Mouse (Mus musculus): ENCODE measurements around the gene Prkab1. TPM values are rescaled to one million over a fixed set of nuclear protein-coding genes. Genes with fewer than 3 reads are reported as not detected.

Gene Prkab1
- total and polyA plus RNA-seq, 3 experiments: 109 to 175 TPM; not detected in 1

DNA sequence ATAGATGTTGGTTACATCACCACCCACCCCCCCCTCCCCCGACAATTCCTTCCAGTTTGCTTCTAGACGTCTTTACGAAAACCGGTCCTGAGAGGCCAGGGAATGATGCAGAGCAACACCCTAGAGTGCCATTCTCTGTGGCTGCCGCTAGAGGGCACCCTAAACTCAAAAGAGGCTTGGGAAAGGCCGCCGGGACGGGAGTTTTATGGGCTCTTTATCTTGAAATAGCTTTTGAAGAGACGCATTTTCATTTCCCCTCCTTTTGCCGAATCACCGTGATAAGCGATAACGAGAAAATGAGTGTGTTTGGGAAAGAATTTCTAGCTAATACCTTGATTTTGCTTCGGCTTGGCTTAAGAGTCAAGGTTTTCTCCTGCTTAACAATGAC lies 6.9 kb upstream of the Prkab1 start (continued):
- no peak for TF ChIP-seq TBP (IDR thresholded peaks at IDR 0.05; ENCODE audit: low read depth, low read length)
- TF ChIP-seq CTCF (IDR thresholded peaks at IDR 0.05 in 2 of 3, conservative IDR thresholded peaks at IDR 0.05 in 1 of 3; ENCODE audit: control insufficient read depth in 1 of 3, insufficient read depth in 1 of 3, low read depth in 2 of 3, low read length in 3 of 3, poor library complexity in 1 of 3, severe bottlenecking in 1 of 3): peak; percentile 64 to 96 (median 92)
- TF ChIP-seq GABPA (IDR thresholded peaks at IDR 0.05; ENCODE audit: low read depth, low read length): peak; percentile 76
- TF ChIP-seq CHD1 (IDR thresholded peaks at IDR 0.05; ENCODE audit: low read depth, low read length): no peak
- TF ChIP-seq MAFK (IDR thresholded peaks at IDR 0.05; ENCODE audit: borderline replicate concordance, low read depth, low read length): peak; percentile 76; the same call in 1 of the 2 replicates
- TF ChIP-seq MEF2A (IDR thresholded peaks at IDR 0.05; ENCODE audit: extremely low read depth, insufficient replicate concordance, low read depth, low read length, poor library complexity, severe bottlenecking): no peak
- no peak for TF ChIP-seq NRF1 (IDR thresholded peaks at IDR 0.05; ENCODE audit: insufficient read depth, low read depth, low read length, poor library complexity, severe bottlenecking)
- no peak for TF ChIP-seq MAX (IDR thresholded peaks at IDR 0.05; ENCODE audit: low read length)
- TF ChIP-seq GATA1 (IDR thresholded peaks at IDR 0.05; ENCODE audit: low read depth, low read length): peak; percentile 96
- TF ChIP-seq ZC3H11A (IDR thresholded peaks at IDR 0.05; ENCODE audit: low read depth, low read length): peak; percentile 88
- peak; percentile 83 for TF ChIP-seq TCF12 (IDR thresholded peaks at IDR 0.05; ENCODE audit: low read depth, low read length)
- no peak for TF ChIP-seq UBTF (IDR thresholded peaks at IDR 0.05; ENCODE audit: borderline replicate concordance, insufficient read depth, low read depth, low read length)
- no peak for TF ChIP-seq POLR2A (IDR thresholded peaks at IDR 0.05; ENCODE audit: control insufficient read depth in 1 of 2, insufficient read depth in 1 of 2, low read depth in 1 of 2, low read length in 2 of 2, poor library complexity in 1 of 2)
- TF ChIP-seq TAL1 (IDR thresholded peaks at IDR 0.05; ENCODE audit: low read length): 0 out of 2 replicates have a peak, but pooled peaks have one; percentile 10
- peak; percentile 69 for TF ChIP-seq BHLHE40 (IDR thresholded peaks at IDR 0.05; ENCODE audit: borderline replicate concordance, low read depth, low read length)
- no peak for TF ChIP-seq ZMIZ1 (IDR thresholded peaks at IDR 0.05; ENCODE audit: low read depth, low read length)
- TF ChIP-seq ETS1 (IDR thresholded peaks at IDR 0.05; ENCODE audit: low read depth, low read length): peak; percentile 89
- TF ChIP-seq ZKSCAN1 (IDR thresholded peaks at IDR 0.05; ENCODE audit: low read depth, low read length): no peak
- no peak for TF ChIP-seq MYC (IDR thresholded peaks at IDR 0.05; ENCODE audit: low read depth, low read length)

DNA sequence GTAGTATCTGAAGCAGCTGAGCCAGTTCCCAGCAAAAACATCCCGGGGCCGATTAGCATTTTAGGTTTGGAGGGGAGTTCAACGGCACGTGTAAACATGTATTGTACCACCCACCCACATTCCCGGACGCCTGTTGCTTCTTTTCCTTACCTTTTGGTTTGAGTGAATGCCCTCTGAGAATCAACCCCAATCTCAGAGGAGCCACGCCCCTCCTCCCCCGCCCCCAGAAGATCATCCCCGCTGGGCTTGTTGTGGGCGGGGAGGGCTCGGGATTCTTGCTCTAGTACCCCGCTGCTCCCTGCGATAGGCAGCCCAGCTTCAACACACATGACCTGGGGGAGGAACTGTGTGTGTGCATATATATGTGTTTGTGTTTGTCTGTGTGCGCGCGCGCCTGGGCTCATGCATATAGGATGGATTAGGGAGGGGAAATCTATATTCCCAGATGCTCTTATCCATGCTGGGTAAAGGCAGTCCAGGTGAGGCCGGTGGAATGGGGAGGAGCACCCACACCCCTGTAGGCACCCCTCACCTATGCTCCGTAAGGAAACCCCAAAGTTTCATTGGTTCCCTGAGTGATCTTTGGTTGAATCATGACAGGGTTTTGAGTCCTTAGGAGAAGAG lies 6.4 kb upstream of the Prkab1 start:
- H3K9ac ChIP-seq (ENCODE audit: control insufficient read depth, low read depth, low read length, poor library complexity, severe bottlenecking): no peak overlapping the region
- no peak overlapping the region for H3K27ac ChIP-seq (ENCODE audit: control insufficient read depth, low read depth, low read length)
- DNase-seq (ENCODE audit: low read depth, low spot score): no peak

More for the DNA sequence above, 6.4 kb upstream of the Prkab1 start:
- no peaks in the 10 kb centered on the region for H3K9me3 ChIP-seq (replicated peaks; ENCODE audit: insufficient read depth, low read length)
- H3K79me2 ChIP-seq (ENCODE audit: control insufficient read depth, insufficient read depth, low read length, poor library complexity): no peaks in the 10 kb centered on the region
- peaks cover 18 to 35% of the 10 kb centered on the region in 2 experiments for H3K4me1 ChIP-seq (ENCODE audit: control insufficient read depth in 1 of 2, insufficient read depth in 2 of 2, low read length in 2 of 2)
- H3K4me3 ChIP-seq (ENCODE audit: control insufficient read depth in 1 of 2, insufficient read depth in 1 of 2, low read depth in 2 of 2, low read length in 2 of 2): no peak overlapping the region
- TF ChIP-seq MEF2A (IDR thresholded peaks at IDR 0.05; ENCODE audit: extremely low read depth, insufficient replicate concordance, low read depth, low read length, poor library complexity, severe bottlenecking) (no peak), NRF1 (IDR thresholded peaks at IDR 0.05; ENCODE audit: insufficient read depth, low read depth, low read length, poor library complexity, severe bottlenecking) (no peak), CHD2 (IDR thresholded peaks at IDR 0.05; ENCODE audit: low read length) (no peak), BHLHE40 (IDR thresholded peaks at IDR 0.05; ENCODE audit: borderline replicate concordance, low read depth, low read length) (no peak), E2F4 (IDR thresholded peaks at IDR 0.05; ENCODE audit: borderline replicate concordance, low read depth, low read length) (no peak), JUND (IDR thresholded peaks at IDR 0.05; ENCODE audit: low read depth, low read length) (no peak)
- peaks cover 0 to 31% of the 10 kb centered on the region in 2 experiments; a peak in 2 of 4 replicates for H3K36me3 ChIP-seq (ENCODE audit: control insufficient read depth in 1 of 2, insufficient read depth in 2 of 2, low read length in 2 of 2)
- no peaks in the 10 kb centered on the region for H3K27me3 ChIP-seq (ENCODE audit: control insufficient read depth in 1 of 2, insufficient read depth in 2 of 2, low read length in 2 of 2)
